Mouse (Mus musculus) adrenal gland, postnatal 36 days (tissue): Measurements from ENCODE around the gene Pard6b. TPM values are rescaled to one million over a fixed set of nuclear protein-coding genes. Genes with fewer than 3 reads are reported as not detected.

Experiments used
- DNase-seq, 2 experiments: peaks; one replicate each; pipeline ENCODE4 v3.0.0; 2021; ENCODE audit warnings: mixed read lengths in 1 of 2
- microRNA-seq: library from miRNA; unstranded; fragments of <30 nt; microRNA quantifications from one replicate; pipeline ENCODE4 v1.2.0, GENCODE M21; 2021
- total RNA-seq, 2 experiments: library from RNA; stranded (reverse); gene quantifications; 2 replicates each; pipeline ENCODE4 v1.2.3; 2021

Pard6b gene
- total RNA-seq, 2 experiments from 2014 or later: 0.99 to 1.3 TPM

DNA sequence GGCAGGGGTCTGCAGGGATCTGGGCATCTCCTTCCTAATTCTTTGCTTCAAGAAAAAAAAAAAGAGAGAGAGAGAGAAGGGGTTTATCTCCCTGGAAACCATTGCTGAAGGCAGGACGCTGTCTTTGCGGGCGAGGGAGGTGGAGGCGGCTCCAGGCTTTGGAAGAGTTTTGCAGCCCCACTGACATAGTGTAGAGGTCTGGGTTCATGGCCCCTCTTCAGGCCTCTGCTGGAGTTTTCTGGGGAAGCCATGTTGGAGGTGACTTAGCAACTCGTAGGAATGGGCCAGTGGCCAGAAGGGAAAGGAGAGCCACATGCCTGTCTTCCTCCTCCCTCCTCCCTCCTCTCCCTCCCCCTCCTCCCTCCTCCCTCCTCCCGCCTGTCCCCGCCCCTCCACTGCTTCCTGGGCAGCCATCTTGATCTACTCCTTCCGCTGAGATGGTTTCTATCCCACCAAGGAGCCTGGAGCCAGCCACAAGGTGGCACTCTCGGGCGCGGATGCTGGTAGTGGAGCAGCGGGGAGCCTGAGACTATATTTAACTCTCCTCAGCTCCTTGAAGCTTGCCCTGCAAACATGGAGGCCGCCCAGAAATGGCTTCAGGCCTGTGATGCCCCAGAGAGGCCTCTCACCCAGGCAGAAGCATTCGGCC is 47.5 kb downstream of the Pard6b start:
- DNase-seq: peak; percentile 91 to 92

GRCm38 (mm10) chr2:168130046-168130445 is 49.2 kb downstream of the Pard6b start:
- peak; percentile 24 to 45 for DNase-seq

- no peak for DNase-seq
Observed at GRCm38 (mm10) chr2:168137161-168137560, 56.4 kb downstream of the Pard6b start.

GRCm38 (mm10) chr2:168143794-168144193 is 63.0 kb downstream of the Pard6b start:
- no peak for DNase-seq

- no peak for DNase-seq
Observed at GRCm38 (mm10) chr2:168145437-168145836, 64.6 kb downstream of the Pard6b start.

DNA sequence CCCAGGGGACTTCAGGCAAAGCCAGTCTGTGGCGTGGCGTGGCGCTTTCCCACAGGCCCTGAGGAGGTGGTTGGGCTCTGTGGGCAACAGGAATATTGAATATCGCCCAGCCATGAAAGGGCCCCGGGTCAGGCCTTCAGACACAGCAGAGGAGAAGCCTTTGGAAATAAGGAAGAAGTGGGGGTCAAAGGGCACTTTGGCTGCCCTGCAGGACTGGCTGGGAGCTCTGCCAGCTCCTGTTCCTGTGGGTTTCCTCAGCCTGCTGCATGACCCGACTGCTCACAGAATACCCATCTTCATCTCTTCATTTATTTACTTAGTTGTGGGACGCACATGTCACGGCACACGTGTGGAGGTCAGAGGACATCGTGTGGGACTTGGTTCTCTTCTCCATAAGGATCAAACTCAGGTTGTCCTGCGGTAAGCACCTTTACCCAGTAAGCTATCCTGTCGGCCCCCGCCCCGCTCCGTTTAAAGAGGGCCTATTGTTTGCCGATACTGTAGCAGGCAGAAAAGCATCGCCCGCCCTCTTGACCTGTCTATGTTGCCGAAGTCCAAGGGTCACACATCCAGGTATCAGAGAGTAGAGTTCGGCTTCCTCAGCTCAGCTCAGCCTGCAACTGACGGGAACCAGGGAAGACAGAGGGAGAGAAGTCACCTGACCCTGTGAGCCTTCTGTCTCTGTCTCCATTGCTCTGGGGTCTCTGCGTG is 67.1 kb downstream of the Pard6b start:
- DNase-seq: peak in 1 of 2 experiments; percentile 48

GRCm38 (mm10) chr2:168149241-168149640 is 68.4 kb downstream of the Pard6b start:
- DNase-seq: no peak

Small RNA genes lying within 50 kb of the gene (microRNA-seq; reads per million reads assigned to microRNA genes)
- gene Gm24327: not detected

Other genes starting within 250 kb of the Pard6b start
- gene Ptpn1, start 148.9 kb upstream of the Pard6b start, total RNA-seq: 10 to 100 TPM; 57.2 to 65.2 TPM
- 1 to 10 TPM; 2.1 TPM for gene Ripor3, start 70.4 kb upstream of the Pard6b start, total RNA-seq
- gene Adnp, start 126.1 kb downstream of the Pard6b start, total RNA-seq: 10 to 100 TPM; 52.1 to 61.7 TPM
- 10 to 100 TPM; 26.6 to 27.7 TPM for gene Gm20716, start 149.4 kb downstream of the Pard6b start, total RNA-seq
- gene Dpm1, start 149.6 kb downstream of the Pard6b start, total RNA-seq: 100 to 1,000 TPM; 104 to 123 TPM
- 10 to 100 TPM; 14.3 to 15.8 TPM for gene Mocs3, start 149.6 kb downstream of the Pard6b start, total RNA-seq
- gene Kcng1, start 200.7 kb downstream of the Pard6b start, total RNA-seq: not detected